Mouse (Mus musculus) thymus, adult 18-20 months (tissue): Measurements from ENCODE around the gene Gm15557.
A peak's percentile ranks its signal among the peaks of the same experiment; 100 is the strongest.

Source experiments
- DNase-seq, 2 experiments: peaks; one replicate each; pipeline ENCODE4 v3.0.0; 2022; ENCODE audit warnings: mixed read lengths in 2 of 2

Gene Gm15557

DNA sequence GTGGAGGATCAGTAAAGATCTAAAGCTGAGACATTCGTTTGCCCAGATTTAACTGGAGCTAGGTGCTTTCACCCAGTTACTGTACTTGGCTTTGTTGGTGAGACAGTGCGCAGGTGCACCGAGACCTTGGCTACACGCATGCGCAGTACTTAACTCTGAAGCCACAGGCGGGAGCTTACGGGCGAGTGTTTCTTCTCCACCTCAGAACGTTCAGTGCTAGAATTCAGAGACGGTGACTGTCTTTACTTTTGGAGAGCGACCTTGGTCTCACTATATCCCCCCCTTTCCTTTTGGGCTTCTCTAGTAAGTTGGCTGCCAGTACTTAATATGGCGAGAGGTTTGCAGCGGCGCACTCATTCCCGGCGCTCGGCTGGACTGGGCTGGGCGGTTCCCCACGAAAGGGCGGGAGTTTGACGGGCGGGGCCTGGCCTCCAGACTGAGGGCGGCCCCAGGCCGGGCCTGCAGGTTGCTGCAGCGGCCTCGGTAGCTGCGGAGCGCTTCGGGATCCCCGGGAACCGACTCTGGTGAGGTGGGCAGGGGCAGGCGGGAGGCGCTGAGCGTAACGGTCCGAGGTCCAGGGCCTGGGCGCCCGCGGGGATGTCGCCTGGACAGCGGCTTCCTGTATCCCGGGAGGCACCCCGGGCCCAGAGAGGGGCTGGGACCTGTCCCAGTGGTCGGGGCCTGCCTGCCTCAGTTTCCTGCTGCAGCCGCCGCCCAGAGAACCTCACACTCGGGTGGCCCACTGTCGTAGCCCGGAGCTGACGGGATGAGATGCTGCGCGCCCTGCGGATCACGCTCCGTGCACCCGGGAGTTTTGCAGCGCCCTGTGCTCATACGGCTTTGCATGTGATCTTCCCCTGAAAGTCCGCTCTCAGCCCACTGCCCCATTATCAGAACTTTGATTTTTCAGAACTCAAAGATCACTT, 15.9 kb downstream of the Gm15557 start, which contains the start of gene Cep250:
Gene Cep250 (plus strand): TSS at position 325 of the 926 bp plus-strand sequence.
- DNase-seq = peak; percentile 73 to 79

DNA sequence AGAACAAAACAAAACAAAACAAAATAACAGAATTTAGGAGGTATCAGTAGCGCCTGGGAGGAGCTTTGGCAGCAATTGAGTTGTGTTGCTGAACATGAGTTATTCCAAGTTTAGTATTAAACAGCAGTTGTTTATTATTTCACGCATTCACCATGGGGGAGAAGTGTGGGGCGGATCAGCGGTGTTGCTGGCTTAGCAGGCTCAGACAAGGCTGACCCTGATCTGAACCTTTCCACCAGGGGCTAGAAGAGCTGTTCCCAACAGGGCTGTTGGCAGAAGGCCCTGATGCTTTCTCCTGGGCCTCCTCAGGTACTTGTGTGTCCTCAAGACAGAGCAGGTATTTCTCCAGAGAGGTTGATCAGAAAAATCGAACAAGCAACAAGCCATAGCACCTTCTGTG, 19.5 kb downstream of the Gm15557 start:
- DNase-seq = no peak

DNA sequence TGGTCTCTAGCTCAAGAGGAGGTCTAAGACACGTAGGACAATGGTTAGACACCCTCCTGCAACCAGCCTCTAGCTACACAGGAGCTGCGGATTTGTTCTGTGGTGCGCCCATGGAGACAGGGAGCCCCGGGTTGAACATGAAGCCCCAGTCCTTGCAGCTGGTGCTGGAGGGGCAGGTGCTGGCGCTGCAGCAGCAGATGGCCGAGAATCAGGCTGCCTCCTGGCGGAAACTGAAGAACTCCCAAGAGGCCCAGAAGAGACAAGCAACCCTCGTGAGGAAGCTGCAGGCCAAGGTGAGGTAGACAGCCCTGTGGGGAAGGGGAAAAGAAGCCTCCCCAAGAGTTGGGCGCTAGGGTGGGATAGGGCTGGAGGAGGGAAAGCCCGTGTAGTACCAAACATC, 21.3 kb downstream of the Gm15557 start:
- no peak for DNase-seq

GRCm38 (mm10) chr2:155962991-155963390, 22.5 kb downstream of the Gm15557 start:
- no peak for DNase-seq

- DNase-seq = no peak
Measured at GRCm38 (mm10) chr2:155973348-155973747, 32.8 kb downstream of the Gm15557 start.

DNA sequence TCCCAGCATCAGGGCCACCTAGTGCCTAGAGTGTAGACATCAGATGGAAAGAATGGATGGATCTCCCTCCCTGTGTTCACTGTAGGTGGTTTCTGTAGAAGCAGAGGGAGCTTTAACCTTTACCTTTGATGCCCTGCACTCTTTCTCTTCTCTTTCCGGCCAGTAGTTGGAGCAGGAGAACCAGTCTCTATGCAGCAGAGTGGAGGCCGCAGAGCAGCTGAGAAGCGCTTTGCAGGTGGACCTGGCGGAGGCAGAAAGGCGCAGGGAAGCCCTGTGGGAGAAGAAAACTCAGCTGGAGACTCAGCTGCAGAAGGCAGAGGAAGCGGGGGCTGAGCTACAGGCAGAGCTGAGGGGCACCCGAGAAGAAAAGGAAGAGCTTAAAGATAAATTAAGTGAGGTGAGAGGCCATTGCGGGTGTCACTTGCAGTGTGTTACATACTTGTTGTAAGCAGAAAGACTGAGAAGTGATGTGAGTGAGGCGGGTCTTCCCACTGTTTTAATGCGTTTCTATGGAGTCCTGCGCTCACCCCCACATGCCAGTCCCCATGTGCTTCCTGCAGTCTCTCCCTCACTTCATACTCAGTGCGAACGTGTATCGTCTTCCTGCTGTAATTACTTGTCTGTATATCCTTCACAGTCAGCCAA, 33.7 kb downstream of the Gm15557 start:
- peak; percentile 68 to 74 for DNase-seq

DNA sequence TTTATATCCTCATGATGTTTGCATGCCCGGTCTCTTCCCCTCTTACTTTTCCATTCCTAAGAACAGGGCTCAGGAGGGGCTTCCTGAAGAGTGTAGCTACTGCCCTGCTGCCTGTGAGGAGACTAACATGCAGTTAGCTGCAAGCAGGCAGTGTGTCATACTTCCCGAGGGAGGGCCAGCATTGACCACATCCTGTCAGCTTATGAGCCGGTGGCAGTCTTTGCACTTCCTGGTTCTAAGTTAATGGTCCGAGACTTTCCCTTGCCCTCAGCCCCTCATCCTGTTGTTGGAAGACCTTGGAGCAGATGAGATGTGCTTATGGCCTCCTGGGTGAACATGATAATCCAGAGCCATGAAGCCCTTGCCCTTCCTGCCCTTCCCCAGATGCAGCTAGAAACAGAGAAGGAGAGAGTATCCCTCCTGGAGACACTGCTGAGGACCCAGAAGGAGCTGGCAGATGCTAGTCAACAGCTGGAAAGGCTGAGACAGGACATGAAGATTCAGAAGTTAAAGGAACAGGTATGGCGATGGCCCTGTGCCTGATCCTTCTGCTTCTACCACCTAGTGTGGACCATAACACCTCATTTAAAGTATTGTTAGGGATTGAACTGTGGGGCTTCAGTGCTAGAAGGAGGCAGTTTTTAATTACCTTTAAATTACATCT, 38.9 kb downstream of the Gm15557 start:
- DNase-seq = peak; percentile 61 to 72

DNA sequence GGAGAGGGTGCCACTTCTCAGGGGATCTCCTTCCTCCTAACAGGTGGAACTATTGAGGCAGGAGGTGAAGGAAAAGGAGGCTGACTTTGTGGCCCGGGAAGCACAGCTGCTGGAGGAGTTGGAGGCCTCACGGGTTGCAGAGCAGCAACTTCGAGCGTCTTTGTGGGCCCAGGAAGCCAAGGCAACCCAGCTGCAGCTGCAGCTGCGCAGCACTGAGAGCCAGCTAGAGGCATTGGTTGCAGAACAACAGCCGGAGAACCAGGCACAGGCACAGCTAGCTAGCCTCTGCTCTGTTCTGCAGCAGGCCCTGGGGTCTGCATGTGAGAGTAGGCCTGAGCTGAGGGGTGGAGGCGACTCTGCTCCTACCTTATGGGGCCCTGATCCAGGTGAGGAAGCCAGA, 45.2 kb downstream of the Gm15557 start:
- peak; percentile 76 to 79 for DNase-seq

DNA sequence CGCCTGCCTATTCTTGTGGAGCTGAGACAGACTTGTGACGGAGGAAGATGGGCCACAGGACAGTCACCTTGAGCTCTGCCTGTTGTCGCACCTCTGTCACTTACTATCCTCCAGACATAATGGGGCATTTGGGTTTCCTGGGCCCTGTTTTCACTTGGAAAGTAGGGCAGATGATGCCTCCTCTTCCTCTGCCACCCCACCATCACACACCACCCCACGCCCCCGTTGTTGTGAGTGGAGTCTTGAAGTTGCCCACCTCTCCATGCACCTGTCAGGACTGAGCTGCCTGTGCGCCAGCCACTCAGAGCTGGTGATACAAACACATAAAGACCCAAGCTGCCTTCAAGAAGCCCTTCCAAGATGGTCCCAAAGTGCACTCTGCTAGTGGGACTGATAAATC, 46.6 kb downstream of the Gm15557 start:
- peak in 1 of 2 experiments; percentile 38 for DNase-seq

- DNase-seq = no peak
Measured at GRCm38 (mm10) chr2:155989085-155989484, 48.6 kb downstream of the Gm15557 start.

DNA sequence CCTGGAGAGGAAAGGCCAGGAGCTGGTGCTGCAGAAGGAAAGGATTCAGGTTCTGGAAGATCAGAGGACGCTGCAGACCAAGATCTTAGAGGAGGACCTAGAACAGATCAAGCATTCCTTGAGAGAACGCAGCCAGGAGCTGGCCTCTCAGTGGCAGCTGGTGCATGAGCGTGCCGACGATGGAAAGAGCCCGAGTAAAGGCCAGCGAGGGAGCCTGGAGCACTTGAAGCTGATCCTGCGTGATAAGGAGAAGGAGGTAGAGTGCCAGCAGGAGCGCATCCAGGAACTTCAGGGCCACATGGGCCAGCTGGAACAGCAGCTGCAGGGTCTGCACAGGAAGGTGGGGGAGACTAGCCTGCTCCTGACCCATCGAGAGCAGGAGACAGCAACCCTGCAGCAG, 50.6 kb downstream of the Gm15557 start:
- DNase-seq = no peak

GRCm38 (mm10) chr2:155991863-155992321, 51.4 kb downstream of the Gm15557 start:
- no peak for DNase-seq
